Mouse (Mus musculus): Measurements from ENCODE around the gene Chrdl2.

DNA sequence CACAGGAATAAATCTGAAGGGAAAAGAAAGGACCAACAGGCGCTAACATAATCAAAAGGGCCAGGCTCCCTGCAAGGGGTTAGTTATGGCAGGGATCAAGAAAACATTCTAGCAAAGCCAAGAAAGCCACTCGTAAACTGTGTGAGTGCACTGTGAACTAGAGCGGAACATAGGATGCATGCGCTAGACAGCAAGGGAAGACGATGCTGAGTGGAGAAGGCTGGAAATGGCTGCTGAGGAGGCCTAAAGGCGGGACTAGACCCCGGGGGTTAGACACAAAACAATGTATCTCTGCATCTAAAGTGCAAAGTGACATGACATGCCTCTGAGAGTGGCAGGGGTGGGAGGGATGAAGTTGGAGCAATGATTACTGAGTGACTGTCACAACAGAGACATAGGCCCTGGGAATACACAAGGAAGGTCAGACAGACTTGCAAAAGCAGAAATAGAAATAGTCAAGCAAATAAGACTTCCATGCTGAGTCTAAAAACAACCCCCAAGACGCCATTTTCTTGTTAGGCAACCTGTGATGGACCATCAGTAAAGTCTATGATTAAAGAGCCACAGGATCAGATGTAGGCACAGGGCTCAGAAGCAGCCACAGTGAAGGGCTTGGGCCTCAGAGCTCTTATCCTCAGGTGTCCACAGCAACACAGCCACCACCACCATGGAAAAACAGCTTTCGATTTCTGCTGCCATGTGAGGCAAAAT is 39.8 kb upstream of the Chrdl2 start:
- no peak for TF ChIP-seq POLR2A (IDR thresholded peaks at IDR 0.05; ENCODE audit: extremely low read depth, insufficient read depth, low read length)
- TF ChIP-seq CTCF (IDR thresholded peaks at IDR 0.05; ENCODE audit: low read depth, low read length) = no peak

Data from liver, adult 2 months (tissue).